Mouse (Mus musculus): Measurements from ENCODE around the gene Tbc1d19.

Tbc1d19 gene

DNA sequence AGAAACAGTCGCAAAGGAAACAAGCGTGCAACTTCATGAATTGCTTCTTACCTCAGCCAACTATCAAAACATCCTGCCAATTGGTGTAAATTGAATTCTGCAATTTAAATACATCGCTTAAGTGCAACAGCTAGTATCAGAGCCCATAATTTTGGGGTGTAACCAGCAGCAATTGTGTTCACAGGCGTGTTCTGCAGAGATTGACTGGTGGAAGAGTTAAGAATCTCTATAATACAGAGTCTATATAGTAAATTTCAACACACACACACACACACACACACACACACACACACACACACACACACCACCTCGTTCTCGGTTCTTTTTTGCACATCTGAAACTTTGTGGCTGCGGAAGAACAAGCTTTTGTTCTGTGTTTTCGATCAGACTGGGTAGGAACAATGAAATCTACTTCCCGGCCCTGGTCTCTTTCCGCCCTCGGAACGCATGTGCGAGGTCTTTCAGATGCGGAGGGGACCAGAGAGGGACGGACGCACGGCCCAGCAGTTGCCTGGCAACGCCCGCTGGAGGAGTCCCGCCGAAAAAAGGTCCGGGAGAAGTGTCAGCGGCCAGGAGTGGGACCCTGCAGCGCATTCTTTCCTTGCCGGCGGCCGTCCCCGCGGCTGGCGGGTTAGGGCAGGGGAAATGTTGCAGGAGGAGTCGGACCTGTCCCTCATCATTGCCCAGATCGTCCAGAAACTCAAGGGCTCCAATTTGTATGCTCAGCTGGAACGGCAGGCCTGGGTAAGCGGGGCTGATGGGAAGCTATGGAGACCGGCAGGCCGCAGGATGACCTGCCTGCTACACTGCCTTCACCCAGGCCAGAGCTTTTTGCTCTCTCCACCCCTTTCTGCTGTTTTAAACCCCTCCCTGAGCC is at the start of gene Tbc1d19:
Tbc1d19 (plus strand) TSS at position 492 of the 877 bp plus-strand sequence.
- DNase-seq (ENCODE audit: low read depth, low spot score): peak; percentile 67

DNA sequence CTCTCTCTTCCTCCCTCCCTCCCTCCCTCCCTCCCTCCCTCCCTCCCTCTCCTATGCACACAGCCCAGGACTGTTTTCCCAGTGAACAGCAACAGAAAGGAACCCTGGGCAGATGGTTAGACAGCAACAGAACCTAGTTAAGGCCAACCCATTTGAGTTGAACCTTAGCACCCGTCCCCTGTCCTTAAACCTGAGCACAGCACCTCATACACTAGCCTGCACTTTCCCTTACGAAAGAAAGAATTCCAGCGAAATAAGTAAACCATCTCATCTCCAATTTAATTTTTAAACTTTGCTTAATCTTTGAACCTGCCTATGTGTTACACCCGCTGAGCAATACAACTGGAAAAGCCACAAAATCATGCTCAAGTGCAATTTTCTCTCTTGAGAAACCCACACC is 49.5 kb upstream of the Tbc1d19 start:
- DNase-seq (ENCODE audit: low read depth, low spot score): no peak

DNA sequence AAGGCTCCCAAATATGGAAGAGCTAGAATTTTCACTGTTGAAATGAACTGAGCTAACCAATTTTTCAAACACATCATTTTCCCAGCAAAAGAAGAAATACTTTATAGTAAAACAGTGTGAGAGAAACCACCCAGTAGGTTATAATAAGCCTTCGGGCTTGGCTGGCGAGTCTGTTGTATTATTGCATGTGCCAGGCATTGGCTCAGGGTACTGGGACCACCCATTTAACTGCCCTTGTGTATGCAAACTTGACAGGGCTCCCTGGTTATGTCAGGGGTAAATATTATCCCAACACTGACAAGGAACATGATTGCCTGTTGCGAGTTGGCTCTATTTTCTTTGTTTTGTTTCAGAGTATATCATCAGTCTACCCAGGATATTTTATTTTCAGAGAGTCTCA is 48.5 kb upstream of the Tbc1d19 start:
- DNase-seq (ENCODE audit: low read depth, low spot score): no peak

DNA sequence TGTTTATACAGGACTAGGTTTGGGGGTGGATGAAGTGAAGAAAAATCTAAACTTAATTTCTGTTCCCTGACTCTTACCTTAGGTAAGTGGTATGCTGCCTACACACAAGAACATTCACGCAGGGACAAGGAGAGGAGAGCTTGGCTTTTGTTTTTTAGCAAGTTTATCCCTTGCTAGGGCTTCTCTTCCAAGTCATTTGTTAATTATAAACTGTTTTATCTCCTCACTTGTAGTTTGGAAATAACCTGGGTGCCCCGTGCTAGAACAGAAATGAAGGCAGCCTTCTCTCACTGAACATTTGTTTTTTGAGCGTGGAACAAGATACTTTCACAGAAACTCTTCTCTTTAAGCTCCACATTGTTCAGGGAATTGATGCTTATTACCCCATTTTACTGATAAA is 48.1 kb upstream of the Tbc1d19 start:
- no peak for DNase-seq (ENCODE audit: low read depth, low spot score)

DNA sequence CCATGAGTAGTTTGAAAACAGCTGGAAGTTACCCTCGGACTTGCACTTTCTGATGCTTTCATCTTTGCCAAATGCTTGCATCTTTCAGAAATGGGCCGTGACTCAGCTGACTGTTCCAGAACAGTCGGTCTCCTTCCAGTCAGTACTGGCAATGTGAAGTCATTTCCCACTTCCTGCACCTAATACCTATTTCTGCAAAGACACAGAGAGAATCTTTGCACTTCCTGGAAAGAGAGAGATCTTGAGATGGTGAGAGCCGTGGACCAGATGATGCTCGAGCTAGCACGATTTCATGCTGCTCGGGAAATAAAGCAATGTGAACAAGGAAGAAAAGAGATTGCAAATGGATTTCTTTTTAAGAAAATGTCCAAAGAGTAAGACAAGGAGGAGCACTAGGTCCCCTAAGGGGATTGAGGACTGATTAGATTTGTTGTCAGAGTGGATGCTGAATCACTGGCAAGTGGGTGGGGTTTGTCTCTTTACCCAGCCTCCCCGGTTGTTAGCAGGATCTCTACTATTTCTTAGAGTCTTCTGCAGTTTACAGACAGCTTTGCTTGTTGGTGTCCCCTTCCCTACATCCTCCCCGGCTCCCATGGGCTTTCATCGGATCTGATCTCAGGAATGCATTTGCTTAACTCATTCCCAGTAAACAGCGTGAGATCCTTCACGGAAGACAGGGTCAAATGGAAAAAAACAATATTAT is 24.4 kb upstream of the Tbc1d19 start:
- DNase-seq (ENCODE audit: low read depth, low spot score): no peak

DNA sequence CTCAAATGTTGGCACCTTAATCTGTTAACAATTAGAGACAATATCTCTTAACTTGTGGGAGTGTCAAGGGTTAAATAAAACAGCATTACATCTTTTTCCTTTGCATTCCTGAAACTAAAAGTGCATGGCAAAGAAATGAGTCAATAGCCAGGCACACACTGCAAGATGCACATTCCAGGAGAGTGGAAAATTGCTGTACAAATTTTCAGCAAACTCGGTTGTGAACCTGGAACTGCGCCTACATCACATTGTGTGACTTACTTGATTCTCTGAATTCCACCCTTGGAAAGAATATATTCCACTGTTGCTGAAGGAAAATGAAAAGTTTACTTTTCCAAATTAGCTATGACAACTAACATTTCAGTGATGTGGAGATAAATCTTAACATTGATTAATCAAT is 8.0 kb upstream of the Tbc1d19 start:
- DNase-seq (ENCODE audit: low read depth, low spot score): no peak

DNA sequence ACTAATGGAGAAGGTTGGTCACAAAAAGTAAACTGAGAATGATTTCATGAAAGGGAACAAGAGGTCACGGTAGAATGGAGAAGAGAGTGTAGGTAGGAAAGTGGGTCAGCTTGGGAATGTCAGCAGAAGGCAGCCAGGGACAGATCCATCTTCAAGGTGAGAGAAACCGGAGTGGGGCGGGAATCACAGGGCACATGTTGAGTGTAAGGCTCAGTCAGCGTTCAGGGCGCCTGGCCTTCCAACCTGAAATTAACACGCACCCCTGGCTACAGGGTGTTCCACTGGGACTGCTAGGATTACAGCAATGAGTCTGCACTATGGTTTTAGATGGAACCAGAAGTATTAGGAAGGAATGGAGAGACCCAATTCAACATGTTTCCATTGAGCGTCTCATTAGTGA is 10.3 kb downstream of the Tbc1d19 start:
- no peak for DNase-seq (ENCODE audit: low read depth, low spot score)

DNA sequence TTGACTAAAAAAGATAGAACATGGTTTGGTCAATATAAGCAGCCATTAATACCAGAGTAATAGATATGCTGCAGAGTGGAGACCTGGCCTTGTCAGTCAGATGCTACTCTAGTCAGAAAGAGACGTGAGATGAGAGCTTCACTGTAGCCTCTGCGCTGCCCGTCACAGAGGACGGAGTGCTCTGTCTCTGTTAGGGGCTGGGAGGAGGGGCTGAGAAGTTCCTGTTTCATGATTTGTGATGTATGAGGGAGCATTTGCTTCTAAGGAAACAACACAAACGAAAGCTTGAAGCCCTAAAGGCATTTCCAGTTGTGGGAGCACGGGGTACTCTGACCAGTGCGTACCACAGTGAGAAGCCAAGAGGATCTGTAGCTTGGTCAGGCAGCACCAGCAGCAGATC is 16.5 kb downstream of the Tbc1d19 start:
- no peak for DNase-seq (ENCODE audit: low read depth, low spot score)

DNA sequence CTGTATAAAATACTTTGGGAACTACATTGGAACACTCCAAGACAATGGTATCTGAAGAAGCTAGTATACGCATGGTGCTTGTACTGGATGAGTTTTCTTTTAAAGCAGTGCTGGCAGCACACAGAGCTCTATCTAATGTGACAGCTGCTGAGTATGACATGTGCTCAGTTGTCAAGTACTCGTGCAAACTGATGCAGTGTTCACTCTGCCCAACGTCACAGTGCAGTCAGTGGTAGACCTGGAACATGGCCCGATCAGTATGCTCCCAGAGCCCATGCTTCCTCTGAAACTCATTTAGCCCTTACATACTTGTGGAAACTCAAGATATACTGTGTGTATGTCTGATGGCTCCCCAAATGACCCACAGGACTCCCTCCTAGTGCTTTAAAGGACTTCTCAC is 25.1 kb downstream of the Tbc1d19 start:
- DNase-seq (ENCODE audit: low read depth, low spot score): no peak

DNA sequence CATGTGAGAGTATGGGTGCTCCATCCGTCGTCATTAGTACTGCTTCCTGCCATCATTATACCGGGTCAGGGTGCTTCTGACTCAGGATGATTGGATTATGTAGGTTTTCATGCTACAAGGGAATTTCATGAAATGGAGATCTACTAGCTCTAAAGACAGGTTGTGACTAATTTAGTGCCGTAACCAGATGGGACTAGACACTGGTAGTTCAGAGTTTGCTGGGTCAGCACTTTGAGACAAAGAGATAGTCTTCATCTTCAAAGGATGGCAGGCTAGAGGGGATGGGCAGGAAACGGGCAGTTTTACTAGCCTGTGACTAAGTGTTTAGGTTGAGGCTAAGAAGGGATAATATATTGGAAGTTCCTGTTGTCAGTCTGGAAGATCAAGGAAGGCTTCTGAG is 31.9 kb downstream of the Tbc1d19 start:
- DNase-seq (ENCODE audit: low read depth, low spot score): no peak

DNA sequence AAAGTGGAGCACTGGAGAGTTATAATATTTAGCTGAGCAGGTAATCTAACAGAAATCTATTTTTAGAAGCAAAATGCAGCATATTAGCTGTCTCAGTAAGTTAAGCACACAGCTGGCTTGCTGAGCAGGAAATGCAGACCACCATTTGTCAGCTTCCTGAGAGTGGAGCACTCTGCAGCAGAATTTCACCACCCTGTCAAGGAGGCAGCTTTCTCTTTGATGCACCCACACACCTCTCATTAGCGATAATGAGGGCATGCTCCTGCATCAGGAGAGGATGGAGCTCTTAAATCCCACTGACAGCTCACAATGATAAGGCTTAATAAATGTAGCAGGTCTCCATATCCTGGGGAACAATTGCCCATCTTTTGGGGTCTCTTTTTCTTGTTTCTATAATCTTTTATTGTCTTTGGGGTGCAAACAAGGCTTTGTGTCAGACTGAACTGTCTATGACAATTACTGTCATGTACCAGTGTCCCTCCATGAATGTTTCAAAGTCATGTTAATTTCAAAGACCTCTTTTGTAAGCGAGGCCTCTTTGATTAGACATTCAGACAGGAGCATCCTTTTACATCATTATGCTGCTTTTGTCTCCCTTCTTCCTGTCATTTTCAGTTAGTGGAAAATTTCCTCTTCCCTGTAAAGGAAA is 39.0 kb downstream of the Tbc1d19 start:
- no peak for DNase-seq (ENCODE audit: low read depth, low spot score)

DNA sequence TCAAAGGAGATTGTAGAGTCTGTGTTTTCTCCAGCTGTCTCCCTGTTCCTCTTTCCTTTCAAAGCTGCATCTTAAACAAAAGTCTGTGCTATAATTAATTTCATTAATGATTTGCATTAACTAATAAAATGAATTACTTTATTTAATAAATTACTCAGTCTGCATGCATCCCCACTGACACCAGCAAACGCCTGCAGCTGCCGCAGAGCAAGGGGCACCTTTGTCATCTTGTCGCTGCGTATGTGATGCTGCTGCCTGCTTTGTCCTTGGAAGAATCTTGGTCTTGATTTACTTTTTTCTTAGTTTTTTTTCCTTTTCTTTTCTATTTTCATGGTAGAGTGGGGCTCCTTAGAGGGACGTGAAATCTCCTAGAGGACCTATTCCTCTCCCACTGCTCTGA is 43.2 kb downstream of the Tbc1d19 start:
- DNase-seq (ENCODE audit: low read depth, low spot score): no peak

DNA sequence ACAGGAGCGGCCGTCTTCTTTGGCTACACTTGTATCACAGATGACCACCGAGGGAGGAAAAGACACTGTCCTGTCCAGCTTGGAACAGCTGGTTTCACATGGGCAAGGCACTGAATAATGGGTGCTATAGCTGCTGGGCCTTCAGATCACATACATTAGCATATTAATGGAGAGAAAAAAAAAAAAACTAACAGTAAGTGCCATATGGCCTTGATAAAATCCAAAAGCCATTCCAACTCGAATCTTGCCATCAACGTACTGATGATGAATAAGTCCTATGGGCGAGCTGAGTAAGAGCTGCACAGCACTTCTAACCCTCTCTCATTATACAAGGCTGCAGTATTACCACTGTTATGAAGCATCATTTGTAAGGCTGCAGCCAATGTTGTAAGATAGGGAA is 45.2 kb downstream of the Tbc1d19 start:
- no peak for DNase-seq (ENCODE audit: low read depth, low spot score)

DNA sequence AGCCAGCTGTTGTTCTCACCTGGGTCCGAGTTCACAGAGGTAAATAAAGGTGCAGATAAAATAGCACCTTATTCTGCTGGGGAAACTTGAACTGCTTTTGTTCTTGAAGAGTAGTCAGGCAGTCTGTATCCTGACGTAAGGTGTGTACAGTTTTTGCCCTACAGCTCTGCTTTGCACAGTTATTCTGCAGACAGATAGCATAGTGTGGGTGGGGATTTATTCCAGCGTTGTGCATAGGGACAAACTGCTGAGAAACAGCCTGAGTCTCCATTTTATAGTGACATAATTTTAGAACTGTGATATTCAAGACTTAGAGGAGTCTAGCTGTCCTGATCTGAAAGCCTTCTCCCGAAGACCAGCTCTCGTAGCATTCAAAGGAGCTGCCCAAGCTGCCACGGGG is 46.6 kb downstream of the Tbc1d19 start:
- DNase-seq (ENCODE audit: low read depth, low spot score): no peak

DNA sequence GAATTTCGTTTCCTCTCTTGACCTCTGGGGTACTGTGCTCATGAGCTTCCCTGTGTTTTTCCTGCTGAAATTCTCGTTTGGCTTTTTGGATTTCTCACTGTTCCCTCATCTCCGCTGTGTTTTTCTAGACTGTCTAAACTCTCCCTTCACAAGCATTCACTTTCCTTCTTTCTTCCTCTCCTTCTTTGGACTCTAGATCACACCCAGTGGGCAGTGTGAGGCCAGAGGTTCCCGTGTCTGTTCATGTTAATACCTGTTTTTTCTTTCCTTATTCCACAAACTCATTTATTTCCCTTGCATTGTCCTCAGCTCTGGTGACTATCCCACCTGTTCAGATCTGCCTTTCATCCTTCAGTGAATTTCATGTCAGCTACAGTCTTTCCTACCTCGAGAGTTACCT is 55.7 kb downstream of the Tbc1d19 start:
- no peak for DNase-seq (ENCODE audit: low read depth, low spot score)

DNA sequence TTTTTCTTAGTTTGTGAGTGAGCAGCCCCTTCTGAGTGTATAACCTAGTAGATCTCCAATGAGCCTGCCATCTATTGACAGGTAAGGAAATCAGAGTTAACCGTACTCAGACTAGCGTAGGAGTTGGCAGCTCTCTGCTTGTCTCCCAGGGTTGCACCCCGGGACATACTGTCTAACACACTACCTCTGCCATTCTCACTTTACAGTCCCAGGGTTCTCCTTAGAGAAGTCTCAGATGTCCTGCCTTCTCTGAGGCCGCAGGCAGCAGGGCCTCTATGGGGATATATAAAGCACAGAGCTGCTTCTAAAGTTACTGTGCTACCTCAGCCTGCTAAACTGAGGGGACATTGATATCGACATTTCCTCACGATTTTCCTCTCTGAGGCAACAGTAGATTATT is 56.6 kb downstream of the Tbc1d19 start:
- DNase-seq (ENCODE audit: low read depth, low spot score): no peak

DNA sequence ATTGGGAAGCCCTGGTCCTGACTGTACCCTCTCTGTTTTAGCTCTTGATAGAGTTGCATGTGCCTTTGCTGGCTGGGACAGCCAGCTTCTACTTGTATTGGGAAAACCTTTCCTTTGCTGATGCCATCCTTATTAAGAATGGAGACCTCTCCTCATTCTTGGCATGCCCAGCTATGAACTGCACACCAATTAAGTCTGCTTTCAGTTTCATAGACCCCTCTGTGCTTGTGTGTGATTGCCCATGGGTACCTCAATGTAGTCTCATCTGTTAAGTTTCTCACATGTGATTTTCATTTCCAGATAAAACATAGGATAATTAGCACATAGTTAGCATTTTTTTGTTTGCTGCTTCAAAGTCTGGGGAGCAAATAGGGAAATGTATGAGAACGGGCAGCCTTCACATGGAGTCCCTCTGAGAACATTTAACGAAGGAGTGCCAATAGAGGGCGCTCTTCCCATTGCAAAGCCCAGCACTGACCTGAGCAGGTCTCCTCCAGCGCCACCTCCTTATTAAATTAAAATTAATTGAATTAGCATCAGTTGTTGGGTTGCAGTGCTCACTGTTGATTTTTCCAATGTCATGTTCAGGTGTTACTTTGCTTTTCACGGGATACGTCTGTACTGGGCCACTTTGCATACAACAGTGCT is 62.4 kb downstream of the Tbc1d19 start:
- DNase-seq (ENCODE audit: low read depth, low spot score): peak; percentile 11

DNA sequence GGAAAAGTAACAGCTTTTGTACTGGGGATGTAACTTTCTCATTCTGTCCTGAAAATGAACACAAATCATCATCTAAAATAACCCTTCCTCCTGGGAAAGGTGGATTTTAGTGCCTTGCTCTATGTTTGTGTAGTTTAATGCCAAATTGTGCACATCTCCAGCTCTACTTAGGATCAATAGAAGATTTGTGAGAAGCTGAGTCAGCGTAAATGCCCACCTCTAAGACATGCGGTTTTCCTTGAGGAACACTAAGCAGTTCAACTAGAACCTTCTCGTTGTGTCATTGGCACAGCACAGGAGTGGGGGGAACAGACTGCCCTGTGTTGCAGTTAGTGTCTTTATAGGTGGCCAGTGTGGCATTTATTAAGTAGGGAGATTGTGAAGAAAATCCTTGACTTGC is 65.6 kb downstream of the Tbc1d19 start:
- no peak for DNase-seq (ENCODE audit: low read depth, low spot score)

DNA sequence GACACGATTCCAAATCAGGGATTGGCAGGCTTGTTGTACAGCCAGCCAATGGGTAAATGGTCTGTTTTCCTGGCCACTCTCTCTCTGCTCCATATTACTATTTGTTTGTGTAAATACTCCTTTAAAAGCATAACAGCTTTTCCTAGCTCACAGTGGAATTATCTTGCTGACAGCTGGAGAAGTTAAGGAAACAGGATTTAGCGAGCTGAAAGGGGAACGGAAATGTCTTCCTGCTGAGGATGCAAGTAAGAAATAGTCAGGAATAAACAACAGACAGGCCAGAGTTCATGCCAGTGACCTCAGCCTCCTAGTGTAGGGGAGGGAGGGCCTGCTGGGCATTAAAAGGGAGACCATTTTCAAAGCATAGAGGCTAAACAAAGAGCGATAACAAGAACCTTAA is 71.3 kb downstream of the Tbc1d19 start:
- no peak for DNase-seq (ENCODE audit: low read depth, low spot score)

DNA sequence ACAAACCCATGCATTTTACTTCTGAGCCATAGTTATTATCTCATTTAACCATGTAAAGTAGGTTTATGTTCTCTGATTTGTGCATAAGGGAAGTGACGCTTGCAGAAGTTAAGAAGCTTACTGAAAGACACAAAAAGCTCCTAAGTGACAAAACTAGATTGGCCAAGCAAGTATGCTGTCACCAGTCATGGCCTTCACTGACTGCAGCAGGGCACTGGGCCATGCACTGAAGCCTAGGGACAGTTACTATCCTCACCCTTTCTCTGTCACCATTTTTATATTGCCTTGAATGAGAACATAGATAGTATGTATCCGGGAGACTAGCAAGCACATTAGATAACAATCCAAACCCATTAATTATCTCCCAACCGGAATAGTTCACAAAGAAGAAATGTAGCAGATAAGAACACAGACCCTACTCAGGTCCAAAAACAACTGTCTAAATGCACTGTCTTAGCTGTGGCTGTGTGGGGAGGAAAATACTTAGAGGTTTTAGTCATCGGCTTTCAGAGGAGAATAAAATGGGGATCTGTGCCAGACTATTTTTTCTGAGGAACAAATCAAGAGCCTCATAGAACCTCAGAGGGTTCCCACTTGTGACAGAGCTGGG is 72.1 kb downstream of the Tbc1d19 start:
- no peak for DNase-seq (ENCODE audit: low read depth, low spot score)

DNA sequence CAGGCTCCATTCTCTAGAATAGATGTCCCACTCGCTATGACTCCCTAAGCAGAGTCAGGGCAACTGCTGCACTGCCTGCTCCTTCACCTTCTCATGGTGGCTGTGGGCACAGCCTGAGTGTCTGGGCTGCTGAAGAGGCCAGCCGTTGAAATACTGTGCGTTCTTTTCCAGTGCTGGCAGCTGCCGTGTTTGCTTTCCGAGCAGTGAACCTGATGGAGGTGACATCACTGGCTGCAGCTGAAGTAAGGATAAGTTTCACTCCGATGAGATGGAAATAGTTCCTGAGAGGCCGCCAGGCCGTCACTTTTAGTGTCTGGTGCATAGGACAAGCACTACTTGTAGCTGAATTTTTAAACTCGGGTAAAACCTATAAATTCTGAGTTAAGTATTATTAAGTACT is 92.0 kb downstream of the Tbc1d19 start:
- no peak for DNase-seq (ENCODE audit: low read depth, low spot score)

DNA sequence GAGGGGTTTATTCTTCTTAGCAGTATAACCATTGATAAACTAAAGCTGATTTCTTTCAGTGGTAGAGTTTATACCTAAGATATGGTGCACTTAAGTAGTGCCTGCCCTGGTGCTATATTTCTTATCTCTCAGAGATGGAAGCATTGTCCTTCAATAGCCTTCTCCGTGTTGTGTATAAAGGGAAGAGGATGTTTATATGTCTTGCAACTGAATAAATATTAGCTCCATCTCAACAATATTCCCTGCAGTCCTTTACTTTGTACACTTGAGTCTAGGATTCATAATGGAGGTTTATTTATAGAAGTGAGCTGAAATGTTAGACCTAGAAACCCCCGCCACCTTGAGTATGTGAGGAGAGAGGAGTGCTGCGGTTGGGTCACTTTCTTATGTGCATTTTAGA is 93.4 kb downstream of the Tbc1d19 start:
- no peak for DNase-seq (ENCODE audit: low read depth, low spot score)
